Mouse (Mus musculus) layer of hippocampus, adult 11-12 months (tissue): ENCODE data around the gene Tchp.

Experiments used
- DNase-seq: peaks from one replicate; pipeline ENCODE4 v3.0.0; 2022; ENCODE audit warnings: low spot score

The Tchp gene

DNA sequence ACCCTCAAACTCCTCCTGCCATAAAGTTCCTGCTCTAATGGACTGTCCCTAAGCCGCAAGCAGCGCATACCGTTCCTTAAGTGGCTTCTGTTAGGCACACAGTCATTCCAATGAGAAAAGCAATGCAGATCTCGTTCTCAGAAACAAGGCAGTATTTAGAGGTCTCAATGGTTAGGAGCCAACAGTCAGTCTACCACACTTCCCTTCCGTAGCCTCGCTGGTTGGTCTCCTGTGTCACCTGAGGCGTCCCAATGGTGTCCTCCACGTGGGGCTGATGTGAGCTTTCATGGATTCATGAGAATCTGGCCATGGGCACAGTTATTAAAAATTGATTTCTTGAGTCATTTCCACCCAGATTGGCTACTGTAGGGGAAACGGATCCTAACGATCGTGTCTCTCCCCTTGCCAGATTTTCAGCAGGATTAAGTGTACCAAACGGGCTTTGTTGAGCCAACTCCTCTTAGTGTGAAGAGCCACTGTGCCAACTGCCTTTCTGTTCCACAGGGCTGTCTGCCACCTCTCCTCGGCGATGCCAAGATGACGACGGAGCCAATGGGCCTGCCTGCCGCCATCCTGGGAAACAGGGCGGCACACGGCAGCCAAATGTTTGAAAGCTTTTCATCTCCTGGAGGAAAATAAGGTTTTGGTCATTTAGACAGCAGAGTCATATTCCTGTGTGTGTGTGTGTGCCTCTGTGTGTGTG is 9.4 kb upstream of the Tchp start:
- peak; percentile 83 for DNase-seq

DNA sequence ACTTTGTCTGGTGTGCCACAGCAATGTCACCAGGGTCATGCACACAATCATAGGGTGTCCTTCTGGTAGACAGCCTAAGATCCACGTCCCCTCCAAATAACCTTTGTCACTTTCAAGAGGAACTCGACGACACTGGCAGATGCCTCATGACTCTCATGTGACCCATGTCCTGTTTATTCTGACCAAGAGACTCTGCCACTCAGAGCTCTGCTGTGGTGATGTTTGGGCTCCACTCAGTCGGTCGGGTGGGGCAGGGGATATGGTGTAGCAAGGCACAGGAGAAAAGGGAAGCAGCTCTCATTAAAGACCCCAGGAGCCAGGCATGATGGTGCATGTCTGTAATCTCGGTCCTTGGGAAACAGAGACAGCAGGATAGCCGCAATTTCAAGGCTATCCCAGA is 8.5 kb upstream of the Tchp start:
- DNase-seq = peak; percentile 57

DNA sequence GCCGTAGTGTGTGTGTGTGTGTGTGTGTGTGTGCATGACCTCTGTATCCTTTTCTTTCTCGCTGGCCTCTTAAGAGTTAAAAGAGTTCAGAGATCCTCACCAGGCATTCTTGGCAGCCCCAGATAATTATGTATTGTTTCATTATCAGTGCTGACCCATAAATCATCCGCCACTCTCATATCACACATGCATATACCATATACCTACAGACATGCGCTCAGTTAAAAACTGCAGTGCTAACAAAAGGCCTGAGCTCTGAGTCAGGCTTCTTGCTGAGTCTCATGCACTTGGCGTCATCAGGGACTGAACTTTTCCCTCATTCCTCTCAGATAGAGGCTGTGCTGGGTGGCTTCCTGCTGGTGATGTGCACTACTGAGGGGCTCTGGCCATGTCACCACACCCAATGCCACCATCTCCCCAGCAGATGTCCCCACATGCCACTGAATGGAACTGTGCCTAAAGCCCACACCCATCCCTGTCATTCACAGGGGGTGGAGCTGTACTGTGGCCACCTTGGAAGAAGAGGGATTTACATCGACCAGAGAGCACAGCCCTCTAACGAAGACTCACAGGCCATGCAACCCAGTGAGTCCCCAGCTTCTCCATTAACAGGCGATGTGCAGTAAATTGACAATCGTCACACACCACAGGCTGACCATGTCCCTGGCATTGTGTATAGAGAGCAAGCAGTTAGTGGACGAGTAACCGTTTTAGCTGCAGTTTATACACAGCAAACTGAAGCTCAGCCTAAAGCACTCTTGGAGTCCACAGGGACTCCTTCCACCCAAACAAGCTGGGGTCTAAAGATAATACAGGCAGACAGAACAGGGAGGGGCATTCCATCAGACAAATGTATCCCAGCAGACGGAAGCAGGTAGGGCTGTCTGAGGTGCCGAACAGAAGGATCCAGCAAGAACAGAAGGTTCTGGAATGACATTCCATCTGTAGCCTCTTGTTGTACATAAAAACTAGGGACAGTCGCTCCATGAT is 4.9 kb upstream of the Tchp start:
- no peak for DNase-seq

DNA sequence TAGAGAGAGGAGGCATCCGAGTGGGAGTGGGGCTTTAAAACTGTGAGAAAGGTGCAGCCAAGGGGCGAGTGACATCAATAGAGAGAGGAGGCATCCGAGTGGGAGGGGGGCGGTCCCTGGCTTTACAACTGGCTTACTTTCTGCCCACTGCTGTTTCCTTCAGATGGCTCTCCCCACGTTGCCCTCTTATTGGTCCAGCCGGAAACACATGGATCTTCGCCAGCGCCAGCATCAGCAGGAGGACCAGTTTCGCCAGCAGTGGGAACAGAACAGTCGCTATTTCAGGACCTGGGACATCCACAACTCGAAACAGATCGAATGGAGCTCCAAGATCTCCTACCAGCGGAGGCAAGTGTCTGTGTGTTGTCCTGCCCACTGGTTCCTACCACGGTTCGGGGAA is 931 bp downstream of the Tchp start:
- DNase-seq = no peak

DNA sequence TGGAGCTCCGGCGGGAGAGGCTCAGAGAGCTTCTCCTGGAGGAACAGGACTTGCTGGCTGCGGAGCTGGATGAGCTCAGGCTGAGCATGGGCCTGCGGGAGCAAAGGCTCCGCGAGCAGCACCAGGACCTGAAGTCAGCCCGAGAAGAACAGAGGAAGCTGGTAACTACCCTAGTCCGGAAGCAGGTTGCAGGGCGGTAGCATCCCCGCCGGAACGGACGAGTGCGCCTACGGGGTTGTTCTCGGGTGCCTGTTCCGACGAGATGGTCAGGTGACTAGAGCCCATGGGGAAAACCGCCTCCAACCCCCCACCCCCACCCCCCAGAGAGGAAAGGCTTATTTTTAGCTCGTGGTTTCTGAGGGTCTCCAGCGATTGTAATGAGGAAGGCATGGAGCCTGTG is 1.8 kb downstream of the Tchp start:
- no peak for DNase-seq

DNA sequence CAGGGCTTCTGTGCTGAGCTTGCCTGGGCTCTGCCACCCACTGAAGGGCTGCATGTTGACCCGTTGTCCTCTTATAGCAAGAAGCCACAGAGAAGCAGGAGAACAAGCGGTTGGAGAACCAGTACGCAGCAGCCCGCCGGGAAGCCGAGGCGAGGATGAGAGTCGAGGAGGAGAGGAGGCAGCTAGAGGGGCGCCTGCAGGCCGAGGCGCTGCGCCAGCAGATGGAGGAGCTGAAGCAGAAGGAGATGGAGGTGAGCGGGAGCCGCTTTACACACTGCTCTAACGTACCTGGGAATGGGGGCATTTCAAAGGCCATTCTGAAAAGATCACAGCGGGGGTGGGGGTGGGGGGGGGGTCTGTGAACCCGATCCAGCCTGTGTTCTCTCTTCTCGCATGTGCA is 7.0 kb downstream of the Tchp start:
- no peak for DNase-seq

DNA sequence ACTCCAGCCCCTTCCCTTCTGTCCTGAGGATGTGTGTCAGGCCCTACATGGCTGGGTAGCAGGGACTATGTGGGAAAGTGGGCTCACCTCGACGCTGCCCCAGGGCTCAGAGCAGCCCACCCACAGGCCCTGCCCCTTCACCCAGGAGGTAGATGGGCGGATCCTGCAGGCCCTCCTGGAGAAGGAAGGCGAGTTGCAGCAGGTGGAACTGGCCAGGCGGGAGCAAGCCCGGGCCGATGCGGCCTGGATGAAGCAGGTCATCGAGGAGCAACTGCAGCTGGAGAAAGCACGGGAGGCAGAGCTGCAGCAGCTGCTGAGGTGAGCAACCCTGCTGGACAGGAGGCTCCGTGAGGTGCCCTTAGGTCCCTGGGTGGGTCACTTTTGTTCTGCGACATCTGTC is 9.7 kb downstream of the Tchp start:
- no peak for DNase-seq

DNA sequence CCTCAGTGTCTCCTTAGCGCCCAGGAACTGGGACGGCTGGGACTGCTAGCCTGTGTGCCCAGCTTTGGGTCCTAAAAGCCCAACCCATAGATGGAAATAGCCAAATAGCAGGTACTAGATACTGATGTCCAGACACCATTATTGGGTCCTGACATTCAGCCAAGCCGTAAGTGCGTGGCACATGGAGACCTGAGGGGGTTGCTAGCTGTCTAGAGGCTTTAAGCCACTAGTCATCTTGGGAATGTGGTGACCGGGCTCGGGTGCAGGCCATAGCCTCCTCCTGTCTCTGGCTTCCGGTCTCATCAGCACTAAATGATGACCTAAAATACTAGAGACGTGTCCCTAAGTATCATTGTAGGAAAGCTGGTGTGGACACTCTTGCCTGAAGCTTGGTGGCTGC is 10.4 kb downstream of the Tchp start:
- no peak for DNase-seq

DNA sequence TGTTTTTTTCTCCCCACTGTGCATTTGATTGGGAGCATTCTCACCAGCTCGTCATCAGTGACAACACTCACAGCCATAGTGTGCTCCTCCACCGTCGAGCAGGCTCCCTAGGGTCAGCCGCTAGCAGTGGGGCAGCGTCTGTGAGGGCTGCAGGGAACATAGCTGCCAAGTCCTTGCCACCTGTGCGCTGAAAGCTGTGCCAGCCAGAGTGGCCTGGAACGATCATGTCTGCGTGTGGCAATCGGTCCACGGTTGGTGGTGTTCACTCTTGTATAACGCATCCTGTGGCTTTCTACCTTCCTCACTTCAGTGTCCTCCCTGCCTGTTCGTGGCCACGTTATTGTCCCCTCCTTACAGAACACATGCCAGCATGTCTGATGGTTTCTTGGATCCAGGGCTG is 10.9 kb downstream of the Tchp start:
- DNase-seq = no peak

DNA sequence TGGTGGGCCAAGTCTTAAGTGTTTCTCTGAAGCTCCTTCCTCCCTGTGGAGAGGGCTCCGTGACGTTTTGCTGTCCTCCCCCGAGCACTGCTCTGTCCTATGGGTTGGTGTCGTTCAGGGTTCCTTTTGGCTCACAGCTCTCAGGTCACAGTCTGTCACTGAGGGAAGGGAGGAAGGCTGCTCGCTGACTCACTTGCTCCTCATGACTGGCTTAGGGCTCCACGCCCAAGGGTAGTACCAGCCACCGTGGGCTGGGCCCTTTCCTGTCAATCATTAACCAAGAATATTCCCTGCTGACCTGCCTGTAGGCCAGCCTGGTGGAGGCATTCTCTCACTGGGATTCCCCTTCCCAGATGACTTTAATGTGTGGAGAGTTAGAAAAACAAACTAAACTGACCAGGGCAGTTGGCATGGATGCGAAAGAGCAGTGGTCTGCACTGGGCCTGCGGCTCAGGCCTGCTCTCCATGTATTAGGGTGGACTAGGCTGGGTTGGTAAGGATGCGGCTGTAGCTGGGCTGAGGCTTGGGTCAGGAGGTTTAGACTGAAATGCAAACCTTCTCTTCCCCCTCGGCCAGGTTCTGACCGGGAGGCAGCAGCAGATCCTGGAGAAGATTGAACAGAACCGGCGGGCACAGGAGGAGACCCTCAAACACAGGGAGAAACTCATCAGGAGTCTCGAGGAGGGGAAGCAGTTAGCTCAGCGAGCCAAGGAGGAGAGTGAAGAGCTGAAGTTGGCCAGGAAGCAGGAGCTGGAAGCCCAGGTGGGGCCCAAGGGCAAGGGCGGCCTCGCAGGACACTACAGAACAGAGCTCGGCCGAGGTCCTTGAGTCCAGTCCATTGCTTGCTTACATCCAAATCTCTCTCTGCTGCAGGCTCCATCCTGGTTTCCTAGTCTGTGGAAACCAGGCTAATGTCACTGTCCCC is 11.7 kb downstream of the Tchp start:
- no peak for DNase-seq

DNA sequence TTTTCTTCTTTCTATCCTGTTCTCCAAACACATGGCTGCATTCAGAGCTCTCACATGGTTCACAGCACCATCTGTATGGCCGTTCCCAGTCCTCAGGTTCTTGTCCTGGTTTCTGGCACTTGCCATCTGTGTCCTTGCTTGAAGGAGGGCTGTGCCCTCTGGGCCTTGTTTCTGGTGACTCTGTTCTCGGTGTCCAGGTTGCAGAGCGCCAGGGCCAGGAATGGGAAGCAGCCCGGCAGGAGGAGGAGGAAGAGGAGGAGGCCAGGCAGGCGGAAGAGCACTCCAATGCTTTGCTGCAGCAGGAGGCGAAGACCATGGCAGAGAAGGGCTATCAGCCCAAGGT is 12.3 kb downstream of the Tchp start:
- DNase-seq = no peak

DNA sequence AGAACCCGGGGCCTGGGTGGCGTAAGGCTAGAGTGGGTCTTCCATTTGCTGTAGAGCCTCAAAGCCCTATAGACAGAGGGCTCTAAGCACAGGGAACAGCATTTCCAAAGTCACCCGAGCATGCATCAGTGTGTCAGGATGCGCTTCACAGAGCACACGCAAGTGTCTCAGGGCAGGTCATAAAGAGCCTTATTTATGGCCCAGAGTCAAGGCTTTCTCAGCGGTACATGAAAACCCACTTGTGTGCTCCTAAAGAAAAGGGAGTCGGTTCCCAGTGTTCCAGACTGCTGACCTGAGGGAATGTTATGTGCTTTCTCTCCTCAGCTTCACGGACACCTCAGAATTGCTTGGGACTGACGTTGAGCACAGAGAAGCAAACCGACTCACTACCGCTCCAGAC is 13.2 kb downstream of the Tchp start:
- no peak for DNase-seq

DNA sequence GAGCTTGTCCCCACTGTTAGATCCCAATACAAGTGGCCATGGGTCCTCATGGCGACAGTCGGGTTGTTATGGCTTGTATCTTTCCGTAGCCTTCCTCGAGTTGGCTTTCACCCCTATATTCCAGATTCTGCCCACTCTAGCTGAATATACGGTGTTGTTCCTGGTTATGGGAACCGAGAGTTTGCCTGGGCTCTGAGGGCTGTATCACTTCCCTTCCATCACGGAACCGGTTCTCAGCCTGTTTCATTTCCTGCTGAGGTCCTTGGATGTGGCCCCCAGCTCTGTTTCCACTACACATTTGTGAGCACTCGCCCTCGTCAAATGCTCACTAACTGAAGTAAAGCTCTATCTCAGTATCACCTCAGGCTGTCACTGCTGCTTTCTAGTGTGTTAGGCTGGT is 14.4 kb downstream of the Tchp start:
- no peak for DNase-seq

DNA sequence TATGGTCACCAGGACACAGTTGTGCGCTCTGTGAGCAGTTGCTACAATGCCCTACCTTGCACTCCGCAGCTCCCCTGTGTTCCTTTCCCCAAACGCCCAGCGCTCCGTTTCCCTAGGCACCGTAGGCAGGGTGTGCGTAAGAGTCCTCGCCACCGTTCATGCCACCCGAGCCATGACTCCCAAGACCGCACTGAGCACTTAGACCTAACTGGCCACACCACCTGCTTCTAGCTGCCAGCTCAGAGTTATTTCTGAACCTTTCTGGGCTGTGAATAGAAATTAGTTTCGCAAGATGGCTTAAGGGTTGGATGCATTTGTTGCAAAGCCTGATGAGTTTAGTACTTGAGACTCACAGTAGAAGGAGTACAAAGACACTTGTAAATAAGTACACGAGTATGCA is 15.3 kb downstream of the Tchp start:
- DNase-seq = no peak

DNA sequence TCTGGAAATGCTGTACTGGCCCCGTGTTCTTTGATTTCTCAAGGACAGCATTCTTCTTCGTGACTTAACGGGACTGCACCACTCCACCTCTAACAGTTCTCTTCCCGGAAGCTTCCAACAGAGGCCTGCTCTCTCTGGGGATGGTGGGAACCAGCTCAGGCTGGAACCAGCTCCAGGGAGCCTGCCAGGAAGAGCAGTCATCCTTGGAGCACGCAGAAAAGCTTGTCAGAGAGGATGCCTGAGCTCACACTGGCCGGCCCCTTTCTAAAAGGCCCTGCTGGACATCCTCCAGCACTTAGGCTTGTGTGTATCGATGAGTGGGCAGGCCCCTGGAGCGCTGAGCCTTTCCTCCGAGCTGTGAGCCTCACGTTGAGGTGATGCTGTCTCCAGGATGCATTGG is 20.6 kb downstream of the Tchp start:
- DNase-seq = no peak

DNA sequence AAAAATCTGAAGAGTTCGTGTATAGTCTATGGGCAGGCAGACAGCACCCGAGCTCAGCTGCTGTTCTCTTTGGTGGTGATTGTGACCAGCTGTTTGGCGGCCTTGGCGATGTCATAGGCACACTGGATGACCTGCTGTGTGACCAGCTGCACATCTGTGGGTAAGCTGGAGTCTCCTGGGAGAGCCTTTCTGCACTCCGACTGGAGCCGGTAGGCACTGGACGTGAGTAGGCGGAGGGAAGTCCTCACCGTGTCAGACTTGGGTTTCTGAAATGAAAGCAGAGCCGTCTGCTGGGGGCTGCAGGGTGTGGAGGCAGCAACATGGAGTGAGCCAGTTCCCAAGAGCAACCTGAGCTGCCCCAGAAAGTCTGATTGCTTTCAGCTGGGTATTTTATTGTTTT is 22.6 kb downstream of the Tchp start:
- DNase-seq = no peak

DNA sequence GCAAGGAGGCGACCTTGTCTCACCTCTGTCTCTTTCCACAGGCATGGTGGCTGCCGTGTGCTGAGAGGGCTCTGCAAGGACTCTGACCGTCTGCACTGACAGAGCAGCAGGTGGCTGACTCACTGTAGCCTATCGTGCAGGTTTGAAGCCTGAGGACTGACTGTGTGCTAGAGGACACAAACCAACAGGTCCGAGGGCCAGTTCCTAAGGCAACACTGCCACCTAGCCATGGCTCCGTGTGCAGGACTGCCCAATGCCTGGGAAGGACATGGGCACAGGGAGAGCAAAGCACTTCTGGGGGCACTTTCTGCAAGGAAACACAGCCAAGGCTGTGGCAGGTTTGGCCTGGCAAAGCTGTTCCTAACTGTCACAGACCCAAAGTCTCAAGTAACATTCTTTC is 23.9 kb downstream of the Tchp start:
- DNase-seq = no peak

DNA sequence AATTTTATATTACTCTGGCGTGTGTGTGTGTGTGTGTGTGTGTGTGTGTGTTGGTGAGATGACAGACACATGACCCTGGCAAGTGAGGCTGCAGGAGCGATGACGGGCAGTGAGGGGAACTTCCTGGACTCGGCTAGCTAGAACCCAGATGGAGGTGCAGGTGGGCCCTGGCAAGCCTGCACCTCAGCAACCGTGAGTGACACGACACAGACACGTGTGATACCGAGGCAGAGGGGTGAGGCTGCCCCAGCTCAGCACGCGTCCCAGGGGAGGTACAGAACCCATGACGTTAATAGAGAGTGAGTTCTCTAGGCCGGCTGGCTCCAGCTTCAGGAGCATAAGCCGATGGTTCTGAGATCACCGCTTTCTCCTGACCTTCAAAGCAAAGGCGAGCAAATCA is 24.4 kb downstream of the Tchp start:
- DNase-seq = no peak

DNA sequence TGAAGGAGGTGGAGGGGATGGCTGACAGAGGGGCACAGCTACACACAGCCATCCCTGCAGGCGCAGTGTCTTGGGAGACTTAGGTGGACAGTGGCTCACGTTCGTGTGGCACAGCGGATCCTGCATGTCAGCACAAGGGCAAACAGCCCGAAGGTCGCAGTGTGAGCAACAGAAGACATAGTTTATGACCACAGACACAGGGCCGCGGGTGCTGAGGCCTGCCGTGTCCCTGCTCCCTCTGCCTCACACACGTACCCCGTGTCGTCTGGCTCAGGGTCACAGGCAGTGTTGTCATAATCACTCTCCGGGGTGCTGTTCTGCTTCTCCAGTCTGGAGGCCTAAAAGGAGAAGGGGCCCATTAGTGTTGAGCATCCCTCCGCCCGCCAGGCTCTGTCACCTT is 26.0 kb downstream of the Tchp start:
- no peak for DNase-seq

DNA sequence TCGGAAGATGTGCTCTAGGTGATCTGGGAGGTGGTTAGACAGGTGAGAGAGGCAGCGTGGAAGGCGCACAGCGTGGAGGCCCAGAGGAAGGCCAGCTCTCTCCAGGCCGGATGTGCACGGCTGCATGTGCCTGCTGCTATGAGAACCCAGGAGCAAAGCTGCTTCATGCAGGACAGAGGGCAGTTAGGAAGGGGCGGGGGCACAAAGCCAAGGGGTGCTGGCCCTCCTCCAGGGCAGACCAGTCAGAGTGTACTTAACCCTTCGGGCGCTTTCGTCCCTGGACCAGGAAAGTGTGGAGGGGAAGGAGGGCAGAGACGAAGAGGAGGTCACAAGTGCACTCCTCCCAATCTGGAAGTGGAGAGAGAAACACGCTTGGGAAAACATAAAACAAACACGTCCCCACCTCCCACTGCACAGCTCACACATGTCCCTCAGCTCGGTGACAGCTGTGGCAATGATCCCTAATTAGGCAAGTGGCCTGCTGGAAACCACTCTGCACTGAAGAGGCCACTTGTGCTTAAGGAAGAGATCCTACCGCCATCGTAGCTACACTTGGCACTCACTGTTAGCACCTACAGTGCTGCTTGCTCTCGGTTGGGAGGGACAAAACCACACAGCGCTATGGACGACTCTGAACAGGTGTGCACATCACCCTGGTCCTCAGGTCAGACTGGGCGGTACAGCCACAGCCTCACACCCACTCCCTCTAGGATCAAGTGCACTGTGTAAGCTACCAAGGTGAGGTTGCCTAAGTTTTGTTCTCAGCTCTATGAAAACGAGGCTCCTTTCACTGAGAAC is 29.7 kb downstream of the Tchp start:
- DNase-seq = no peak

DNA sequence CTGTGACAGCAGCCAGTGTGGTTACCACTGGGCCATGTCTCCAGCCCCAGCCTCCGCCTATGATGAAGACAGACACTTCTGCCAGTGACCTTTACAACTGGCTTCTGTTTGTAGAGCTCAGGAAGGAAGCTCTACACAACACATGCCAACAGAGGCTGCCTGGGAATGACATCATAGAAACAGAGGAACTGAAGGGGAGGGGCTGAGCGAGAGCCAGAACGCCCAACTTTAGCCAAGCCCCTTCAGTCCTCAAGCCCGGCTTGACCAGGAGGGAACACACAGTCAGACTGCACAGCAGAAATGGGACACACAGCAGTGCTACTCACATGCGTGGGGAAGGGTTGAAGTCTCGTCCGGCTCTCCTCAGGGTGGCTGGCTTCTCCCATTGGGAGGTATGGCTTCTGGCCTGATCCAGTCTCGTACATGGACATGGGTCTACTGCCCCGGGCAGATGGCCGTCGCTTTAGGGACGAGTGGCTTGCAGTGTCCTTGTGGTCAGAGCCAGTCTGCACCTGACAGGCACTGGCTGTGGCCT is 31.2 kb downstream of the Tchp start:
- no peak for DNase-seq
